Mouse (Mus musculus) heart, embryonic 14.5 days (tissue): ENCODE results near the gene Upk3bl. TPM values are rescaled to one million over a fixed set of nuclear protein-coding genes. Genes with fewer than 3 reads are reported as not detected.

Source experiments
- ATAC-seq: fragments of 200-750 bp; cut with Nextera tagmentation; 2 replicates; pipeline ENCODE4 v1.8.0; 2017; ENCODE audit warnings: low read depth, moderate TSS enrichment; ENCODE audit not compliant: insufficient number of reproducible peaks, insufficient read depth, low FRiP score
- H3K27ac ChIP-seq, 2 experiments: fragments of 200-500 bp in 1 of 2; fragments of 300-500 bp in 1 of 2; sonication (generic) in 1 of 2; replicated peaks in 1 of 2; 2 replicates each; pipeline ENCODE4 v1.5.1; 2012 to 2014; ENCODE audit warnings: low read depth in 2 of 2, low read length in 2 of 2, control low read depth in 1 of 2, mild to moderate bottlenecking in 1 of 2, mixed read lengths in 1 of 2; ENCODE audit not compliant: control insufficient read depth in 1 of 2, insufficient read depth in 1 of 2
- H3K27me3 ChIP-seq: fragments of 300-500 bp; sonication (generic); 2 replicates; pipeline ENCODE4 v1.6.1; 2014; ENCODE audit warnings: mild to moderate bottlenecking, low read length, control low read depth; ENCODE audit not compliant: control insufficient read depth, insufficient read depth
- H3K36me3 ChIP-seq: fragments of 300-500 bp; sonication (generic); 2 replicates; pipeline ENCODE4 v1.6.1; 2014; ENCODE audit warnings: mild to moderate bottlenecking, control low read depth, low read length, mixed read lengths; ENCODE audit not compliant: control insufficient read depth, insufficient read depth
- H3K4me1 ChIP-seq, 2 experiments: fragments of 200-500 bp in 1 of 2; fragments of 300-500 bp in 1 of 2; sonication (generic) in 1 of 2; 2 replicates each; pipeline ENCODE4 v1.6.1; 2012 to 2014; ENCODE audit warnings: low read length in 2 of 2, control low read depth in 1 of 2, mixed read lengths in 1 of 2; ENCODE audit not compliant: control insufficient read depth in 2 of 2, insufficient read depth in 2 of 2
- H3K4me2 ChIP-seq: fragments of 300-500 bp; sonication (generic); 2 replicates; pipeline ENCODE4 v1.6.1; 2014; ENCODE audit warnings: mild to moderate bottlenecking, low read length
- H3K4me3 ChIP-seq, 2 experiments: fragments of 200-500 bp in 1 of 2; fragments of 300-500 bp in 1 of 2; sonication (generic) in 1 of 2; 2 replicates each; pipeline ENCODE4 v1.5.1; 2012 to 2014; ENCODE audit warnings: low read length in 2 of 2, mild to moderate bottlenecking in 2 of 2, control low read depth in 1 of 2, low read depth in 1 of 2, moderate library complexity in 1 of 2; ENCODE audit not compliant: control insufficient read depth in 1 of 2, insufficient read depth in 1 of 2
- H3K9ac ChIP-seq: fragments of 300-500 bp; sonication (generic); 2 replicates; pipeline ENCODE4 v1.6.1; 2014; ENCODE audit warnings: mild to moderate bottlenecking, low read length
- H3K9me3 ChIP-seq: fragments of 300-500 bp; sonication (generic); 2 replicates; pipeline ENCODE4 v1.6.1; 2016; ENCODE audit warnings: low read length, control low read depth; ENCODE audit not compliant: control insufficient read depth
- WGBS: fragments of 180-500 bp; shearing (Covaris S2); extraction: QIAGEN DNeasy Blood & Tissue Kit; methylation state at CpG from one replicate; pipeline ENCODE4 v1.1.7; 2014; 5-methylcytosine and 5-hydroxymethylcytosine counted together
- polyA plus RNA-seq: library from polyadenylated mRNA; unstranded; fragments of >200 nt; fragmentation: Nextera tagmentation; extraction: Ambion mirVana; gene quantifications from 2 replicates; pipeline ENCODE4 v1.2.1, GENCODE M21; 2014

Gene Upk3bl
- polyA plus RNA-seq, 1 experiment from 2014 or later: 0.46 TPM

GRCm38 (mm10) chr5:136088821-136089575, 34.7 kb downstream of the Upk3bl start:
- 16% methylated on average over 14 of the region's 14 CpGs for WGBS
- H3K27me3 ChIP-seq: peaks cover 20% of the 10 kb centered on the region

DNA sequence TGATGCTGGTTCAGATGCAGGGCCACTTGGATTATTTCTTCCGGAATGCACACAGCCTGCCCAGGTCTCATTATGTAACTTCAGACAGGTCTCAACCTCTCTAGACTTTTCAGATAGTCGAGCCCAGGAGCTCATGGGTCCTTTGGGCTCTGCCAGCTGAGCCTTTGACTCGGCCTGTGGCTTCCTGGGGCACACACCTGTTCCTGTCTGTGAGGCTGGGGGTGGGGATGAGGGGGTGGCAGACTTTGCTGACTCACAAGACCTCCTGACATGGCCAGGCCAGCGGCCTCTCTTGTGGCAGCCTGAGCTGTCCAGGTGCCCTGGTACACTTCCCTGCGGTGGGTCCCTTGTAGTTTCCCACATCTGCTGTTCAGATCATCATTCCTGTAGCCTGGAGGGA, 37.6 kb downstream of the Upk3bl start:
- Histone ChIP-seq H3K9ac (no peak overlapping the region), H3K4me1 (no peaks in the 10 kb centered on the region), H3K9me3 (no peaks in the 10 kb centered on the region), H3K27me3 (no peaks in the 10 kb centered on the region; the same call in 1 of the 2 replicates), H3K4me3 (no peak overlapping the region), H3K36me3 (no peaks in the 10 kb centered on the region), H3K27ac (no peak overlapping the region), H3K4me2 (no peak overlapping the region)
- no peak for ATAC-seq
- WGBS: 65% methylated on average over 5 of the region's 5 CpGs

More at GRCm38 (mm10) chr5:136088821-136089575, 34.7 kb downstream of the Upk3bl start:
- peaks cover 2 to 3% of the 10 kb centered on the region in 2 experiments; a peak in 2 of 4 replicates for H3K4me1 ChIP-seq
- no peak overlapping the region for H3K9ac ChIP-seq
- no peaks in the 10 kb centered on the region for H3K36me3 ChIP-seq
- no peaks in the 10 kb centered on the region for H3K9me3 ChIP-seq
- no peak for ATAC-seq
- no peak overlapping the region for H3K27ac ChIP-seq
- H3K4me2 ChIP-seq: no peak overlapping the region
- no peak overlapping the region for H3K4me3 ChIP-seq

DNA sequence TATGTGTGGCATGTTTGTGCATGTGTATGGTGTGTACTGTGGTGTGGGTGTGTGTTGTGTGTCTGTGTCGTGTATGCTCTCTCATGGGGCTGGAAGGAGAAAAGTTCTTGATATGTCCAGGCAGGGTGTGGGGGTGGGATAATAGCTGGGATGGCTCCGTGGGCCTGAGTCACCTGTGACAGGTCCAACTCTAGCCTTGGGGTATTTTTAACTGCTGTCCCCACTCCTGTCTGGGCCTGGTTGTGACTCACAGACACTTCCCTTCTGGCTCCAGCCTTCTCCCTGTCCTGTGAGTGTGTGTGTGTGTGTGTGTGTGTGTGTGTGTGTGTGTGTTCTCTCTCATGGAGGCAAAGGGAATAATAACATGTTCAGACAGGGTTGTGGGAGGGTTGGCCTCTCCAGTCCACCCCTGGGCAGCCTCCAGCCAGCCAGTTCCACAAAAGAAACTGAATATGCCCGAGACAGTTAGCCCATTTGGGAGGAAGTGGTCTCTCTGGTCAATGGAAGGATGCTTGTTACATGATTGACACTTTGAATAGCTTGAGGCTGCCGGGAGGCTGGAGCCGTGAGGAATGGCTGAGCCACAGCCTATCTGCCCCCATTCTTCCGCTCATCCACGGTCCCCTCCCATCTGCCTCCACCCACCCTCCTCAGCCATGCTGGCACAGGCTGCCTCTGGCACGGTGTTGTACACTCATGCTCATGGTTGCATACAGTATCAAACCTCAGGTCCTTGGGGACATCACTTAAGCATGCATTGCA, 40.1 kb downstream of the Upk3bl start:
- 55% methylated on average over 8 of the region's 8 CpGs for WGBS
- H3K9ac ChIP-seq: no peak overlapping the region
- no peaks in the 10 kb centered on the region for H3K9me3 ChIP-seq
- ATAC-seq: no peak
- no peak overlapping the region for H3K4me2 ChIP-seq
- H3K27ac ChIP-seq: no peak overlapping the region
- no peaks in the 10 kb centered on the region for H3K4me1 ChIP-seq
- no peak overlapping the region for H3K4me3 ChIP-seq
- H3K36me3 ChIP-seq: no peaks in the 10 kb centered on the region
- H3K27me3 ChIP-seq: no peaks in the 10 kb centered on the region

DNA sequence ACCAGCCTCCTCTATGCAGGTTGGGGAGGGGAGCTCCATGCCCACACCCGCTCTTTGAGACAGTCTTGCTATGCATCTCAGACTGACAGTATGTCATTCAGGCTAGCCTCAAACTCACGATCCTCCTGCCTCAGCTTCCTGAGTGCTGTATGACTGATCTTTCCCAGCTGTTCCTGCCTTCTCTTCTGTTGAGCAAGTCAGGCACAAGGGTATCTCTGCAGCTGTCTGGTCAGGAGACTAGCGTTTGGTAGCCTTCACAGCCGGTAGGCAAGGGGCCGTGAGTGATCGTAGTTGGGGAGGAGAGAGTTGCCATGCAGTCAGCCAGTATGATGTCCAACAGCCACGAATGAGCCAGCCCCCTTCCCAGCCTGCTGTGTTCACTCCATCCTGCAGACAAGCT, 40.8 kb downstream of the Upk3bl start:
- Histone ChIP-seq H3K4me3 (no peak overlapping the region), H3K36me3 (no peaks in the 10 kb centered on the region), H3K4me1 (no peaks in the 10 kb centered on the region), H3K9me3 (no peaks in the 10 kb centered on the region), H3K27me3 (no peaks in the 10 kb centered on the region), H3K9ac (no peak overlapping the region), H3K4me2 (no peak overlapping the region), H3K27ac (no peak overlapping the region)
- WGBS: 57% methylated on average over 7 of the region's 7 CpGs
- no peak for ATAC-seq

DNA sequence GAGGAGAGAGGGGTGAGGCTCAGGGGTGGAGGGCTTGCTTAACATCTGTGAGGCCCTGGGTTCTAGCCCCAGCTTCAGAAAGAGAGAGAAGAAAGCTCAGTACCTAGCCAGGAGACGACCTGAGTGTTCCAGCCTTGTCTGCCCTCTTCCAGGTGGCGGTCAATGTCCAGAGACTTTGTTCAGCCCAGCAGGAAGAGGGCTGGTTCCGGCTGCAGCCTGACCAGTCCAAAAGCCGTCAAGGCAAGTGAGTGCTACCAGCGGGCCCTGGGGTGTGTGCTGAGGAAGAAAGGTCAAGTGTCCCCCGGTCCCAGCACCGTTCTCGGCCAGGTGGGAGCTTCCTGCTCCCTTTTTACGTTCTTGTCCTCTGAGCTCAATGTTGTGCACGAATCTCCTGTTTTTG, 44.2 kb downstream of the Upk3bl start:
- Histone ChIP-seq H3K36me3 (no peaks in the 10 kb centered on the region), H3K9ac (no peak overlapping the region), H3K27ac (no peak overlapping the region), H3K9me3 (no peaks in the 10 kb centered on the region), H3K27me3 (peaks cover 19% of the 10 kb centered on the region), H3K4me2 (no peak overlapping the region), H3K4me1 (peaks cover 2 to 5% of the 10 kb centered on the region in 2 experiments; a peak in 2 of 4 replicates), H3K4me3 (no peak overlapping the region)
- WGBS: 79% methylated on average over 10 of the region's 10 CpGs
- ATAC-seq: no peak

- Histone ChIP-seq H3K4me1 (peaks cover 2 to 5% of the 10 kb centered on the region in 2 experiments; a peak in 2 of 4 replicates), H3K9ac (peak overlapping the region; percentile 60), H3K4me3 (peak overlapping the region; percentile 20 to 32), H3K27ac (no peak overlapping the region), H3K4me2 (peak overlapping the region; percentile 79), H3K27me3 (peaks cover 19% of the 10 kb centered on the region), H3K36me3 (no peaks in the 10 kb centered on the region), H3K9me3 (no peaks in the 10 kb centered on the region)
- 6% methylated on average over 41 of the region's 41 CpGs for WGBS
- ATAC-seq: peak; percentile 70
These were observed 48.0 kb downstream of the Upk3bl start for GRCm38 (mm10) chr5:136102099-136102820.

- Histone ChIP-seq H3K4me2 (no peak overlapping the region), H3K9ac (no peak overlapping the region), H3K36me3 (no peaks in the 10 kb centered on the region), H3K9me3 (no peaks in the 10 kb centered on the region), H3K4me1 (peaks cover 2 to 5% of the 10 kb centered on the region in 2 experiments; a peak in 2 of 4 replicates), H3K27ac (no peak overlapping the region), H3K4me3 (no peak overlapping the region), H3K27me3 (peaks cover 19% of the 10 kb centered on the region)
- no peak for ATAC-seq
- 85% methylated on average over 5 of the region's 5 CpGs for WGBS
These were observed 50.2 kb downstream of the Upk3bl start for GRCm38 (mm10) chr5:136104511-136104910.
